Mouse (Mus musculus) heart, postnatal 0 days (tissue): ENCODE results near the gene Yipf2.

Experiments used
- CTCF ChIP-seq: IDR thresholded peaks from 2 replicates; pipeline ENCODE4 v1.5.1; 2016; ENCODE audit warnings: antibody characterized with exemption, control low read depth, low read depth
- EP300 ChIP-seq: IDR thresholded peaks from 2 replicates; pipeline ENCODE4 v1.6.1; 2016; ENCODE audit warnings: antibody characterized with exemption, low read depth

- TF ChIP-seq CTCF: peak; percentile 55
- TF ChIP-seq EP300: peak; percentile 59; the same call in 1 of the 2 replicates
Observed at GRCm38 (mm10) chr9:21545916-21546788, 46.5 kb downstream of the Yipf2 start.
